Mouse (Mus musculus): ENCODE results near the gene Cryba1.

- TF ChIP-seq POLR2A (IDR thresholded peaks at IDR 0.05; ENCODE audit: extremely low read depth, insufficient read depth, low read length) (no peak), CTCF (IDR thresholded peaks at IDR 0.05; ENCODE audit: extremely low read depth, insufficient read depth, low read length) (no peak)
Measured at GRCm38 (mm10) chr11:77709039-77709438, 16.0 kb downstream of the Cryba1 start.
